Comparison of ENCODE assay signal across 8 mouse cellular contexts in genomic region chr6:92065721-92066496, GRCm38 (mm10). TPM values are rescaled to one million over a fixed set of nuclear protein-coding genes. Genes with fewer than 3 reads are reported as not detected.
DNase-seq lines count a peak whose midpoint lies in the region; ATAC-seq and TF ChIP-seq lines count a peak whose summit lies in the region.

No protein-coding gene starts in this region.

- DNase-seq in cerebellum, adult 8-10 months: peak; percentile 13
- DNase-seq in testis, postnatal 14 days (ENCODE audit: low spot score): no peak
- DNase-seq in embryo, embryonic 11.5 days (ENCODE audit: low read depth, low spot score): peak; percentile 41
- peak; percentile 25 to 31 for DNase-seq in lung, adult 18-20 months
- DNase-seq in right cerebral cortex, postnatal 4 days: peak; percentile 82

- no peak overlapping the region for H3K4me2 ChIP-seq in hindbrain, embryonic 16.5 days (ENCODE audit: low read length)

- TF ChIP-seq POLR2A in testis, adult 2 months (IDR thresholded peaks at IDR 0.05; ENCODE audit: control insufficient read depth, low read depth, low read length): no peak

- no peak overlapping the region for H3K9ac ChIP-seq in hindbrain, embryonic 16.5 days (ENCODE audit: low read depth, low read length)

- WGBS in hindbrain, embryonic 16.5 days: 52% methylated on average over 12 of the region's 12 CpGs

- H3K27me3 ChIP-seq in testis, adult 2 months (ENCODE audit: control insufficient read depth, insufficient read depth, low read length): no peaks in the 10 kb centered on the region
- no peaks in the 10 kb centered on the region for H3K27me3 ChIP-seq in hindbrain, embryonic 16.5 days (replicated peaks; ENCODE audit: control insufficient read depth, insufficient read depth, low read length)

- H3K9me3 ChIP-seq in hindbrain, embryonic 16.5 days (ENCODE audit: control insufficient read depth, low read length): no peaks in the 10 kb centered on the region

- no peaks in the 10 kb centered on the region for H3K4me1 ChIP-seq in testis, adult 2 months (ENCODE audit: control insufficient read depth, insufficient read depth, low read length)
- H3K4me1 ChIP-seq in hindbrain, embryonic 16.5 days (ENCODE audit: control insufficient read depth, insufficient read depth, low read depth, low read length): no peaks in the 10 kb centered on the region

- no peak overlapping the region for H3K27ac ChIP-seq in testis, adult 2 months (ENCODE audit: control insufficient read depth, insufficient read depth, low read depth, low read length)
- no peak overlapping the region for H3K27ac ChIP-seq in hindbrain, embryonic 16.5 days (ENCODE audit: low read depth, low read length)

- ATAC-seq in cerebellum, adult (ENCODE audit: insufficient number of reproducible peaks, low FRiP score, low TSS enrichment): no peak
- peak; percentile 46; the same call in 1 of the 2 replicates for ATAC-seq in hindbrain, embryonic 16.5 days

- peak; percentile 75; the same call in 1 of the 2 replicates for TF ChIP-seq CTCF in testis, adult 2 months (IDR thresholded peaks at IDR 0.05; ENCODE audit: control insufficient read depth, insufficient read depth, insufficient replicate concordance, low read depth, low read length)

- H3K36me3 ChIP-seq in testis, adult 2 months (ENCODE audit: control insufficient read depth, insufficient read depth, low read length): no peaks in the 10 kb centered on the region
- no peaks in the 10 kb centered on the region for H3K36me3 ChIP-seq in hindbrain, embryonic 16.5 days (ENCODE audit: control insufficient read depth, insufficient read depth, low read length)

- no peak overlapping the region for H3K4me3 ChIP-seq in testis, adult 2 months (ENCODE audit: control insufficient read depth, low read depth, low read length)
- no peak overlapping the region for H3K4me3 ChIP-seq in hindbrain, embryonic 16.5 days (ENCODE audit: low read length)

RNA-seq across cellular contexts. Expression of gene Nr2c2, which starts 25.3 kb away (rescaled TPM):
- 15.6 and 22.4 TPM in 2 replicates for polyA plus RNA-seq in testis, adult 2 months (2012; rRNA removed)
- 16.0 and 16.5 TPM in 2 replicates for polyA plus RNA-seq in hindbrain, embryonic 16.5 days (2015; fragmentation: Nextera tagmentation; extraction: Ambion mirVana)
